Mouse (Mus musculus): ENCODE results near the gene Tmem131l. TPM values are rescaled to one million over a fixed set of nuclear protein-coding genes. Genes with fewer than 3 reads are reported as not detected.

Gene Tmem131l
- polyA plus RNA-seq, 1 experiment from 2014 or later, result 71.4 TPM

DNA sequence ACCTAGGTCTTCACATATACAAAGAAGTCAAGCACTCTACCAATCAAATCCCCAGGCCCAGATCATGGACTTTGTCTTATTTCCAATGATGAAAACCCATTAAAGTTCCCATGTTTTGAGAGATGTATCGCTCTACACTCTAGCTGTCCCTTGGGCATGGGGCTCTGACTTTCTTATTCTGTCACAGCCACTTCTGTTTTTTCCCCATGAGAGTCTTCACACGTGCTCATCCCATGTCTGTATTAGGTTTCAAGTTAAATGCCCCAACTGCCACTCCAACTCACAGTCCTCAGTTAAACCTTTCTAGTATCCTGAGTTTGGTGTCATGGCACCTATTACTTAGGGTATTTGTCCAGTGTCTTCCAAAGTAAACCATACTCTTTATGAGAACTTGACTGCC is 34.8 kb upstream of the Tmem131l start:
- Histone ChIP-seq H3K27ac (ENCODE audit: low read depth, low read length) (no peak overlapping the region), H3K4me2 (ENCODE audit: low read depth, low read length) (no peak overlapping the region), H3K27me3 (ENCODE audit: control insufficient read depth, insufficient read depth, low read length) (no peaks in the 10 kb centered on the region), H3K36me3 (ENCODE audit: control insufficient read depth, insufficient read depth, low read length) (no peaks in the 10 kb centered on the region), H3K9ac (replicated peaks; ENCODE audit: low read depth, low read length) (no peak overlapping the region), H3K4me1 (ENCODE audit: control insufficient read depth, insufficient read depth, low read length) (no peaks in the 10 kb centered on the region), H3K9me3 (ENCODE audit: control insufficient read depth, low read length) (no peaks in the 10 kb centered on the region), H3K4me3 (ENCODE audit: low read depth, low read length) (no peak overlapping the region)
- no peak for ATAC-seq (ENCODE audit: low read depth)
- WGBS, result 88% methylated on average over 2 of the region's 2 CpGs

DNA sequence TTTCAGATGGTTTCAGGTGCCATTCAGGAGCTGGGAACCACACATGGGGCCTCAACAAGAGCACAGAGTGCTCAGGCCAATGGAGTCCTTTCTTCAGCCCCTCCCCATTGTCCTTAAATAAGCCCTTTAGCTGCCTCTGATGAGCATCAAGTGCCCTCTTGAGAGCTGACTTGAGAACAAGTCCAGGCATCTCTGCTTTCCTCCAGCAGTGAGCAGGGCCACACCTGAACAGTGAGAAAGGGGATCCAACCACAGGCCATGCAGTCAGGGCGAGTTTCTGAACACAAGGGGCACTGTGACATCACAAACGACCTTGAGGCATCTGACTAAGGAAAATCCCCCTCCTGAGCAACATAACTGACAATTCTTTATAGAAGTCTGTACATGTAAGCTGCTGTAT is 31.7 kb upstream of the Tmem131l start:
- Histone ChIP-seq H3K27ac (ENCODE audit: low read depth, low read length) (no peak overlapping the region), H3K9me3 (ENCODE audit: control insufficient read depth, low read length) (no peaks in the 10 kb centered on the region), H3K4me1 (ENCODE audit: control insufficient read depth, insufficient read depth, low read length) (no peaks in the 10 kb centered on the region), H3K9ac (replicated peaks; ENCODE audit: low read depth, low read length) (no peak overlapping the region), H3K4me2 (ENCODE audit: low read depth, low read length) (no peak overlapping the region), H3K36me3 (ENCODE audit: control insufficient read depth, insufficient read depth, low read length) (no peaks in the 10 kb centered on the region), H3K27me3 (ENCODE audit: control insufficient read depth, insufficient read depth, low read length) (no peaks in the 10 kb centered on the region), H3K4me3 (ENCODE audit: low read depth, low read length) (no peak overlapping the region)
- WGBS, result 22% methylated on average over 2 of the region's 2 CpGs
- no peak for ATAC-seq (ENCODE audit: low read depth)

DNA sequence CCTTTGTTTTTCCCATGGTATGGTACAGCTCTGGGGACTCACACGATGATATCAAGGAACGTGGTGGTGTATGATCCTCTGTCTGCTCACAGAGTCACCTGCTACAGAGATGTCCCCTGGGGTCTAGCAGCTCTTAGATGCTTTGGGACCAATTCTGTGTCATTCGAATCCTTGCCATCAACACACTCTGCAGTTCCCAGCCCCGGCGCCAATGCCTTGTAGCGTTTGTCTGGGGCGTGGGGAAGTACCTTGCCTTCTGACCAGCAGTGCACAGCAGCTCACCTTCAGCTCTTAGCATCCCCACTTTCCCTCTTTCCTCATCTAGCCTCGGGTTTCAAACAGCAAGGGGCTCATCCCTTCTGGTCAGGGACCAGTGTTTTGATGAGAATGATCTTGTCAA is 30.8 kb upstream of the Tmem131l start:
- Histone ChIP-seq H3K4me2 (ENCODE audit: low read depth, low read length) (no peak overlapping the region), H3K27ac (ENCODE audit: low read depth, low read length) (no peak overlapping the region), H3K36me3 (ENCODE audit: control insufficient read depth, insufficient read depth, low read length) (no peaks in the 10 kb centered on the region), H3K4me3 (ENCODE audit: low read depth, low read length) (no peak overlapping the region), H3K9ac (replicated peaks; ENCODE audit: low read depth, low read length) (no peak overlapping the region), H3K4me1 (ENCODE audit: control insufficient read depth, insufficient read depth, low read length) (no peaks in the 10 kb centered on the region), H3K9me3 (ENCODE audit: control insufficient read depth, low read length) (no peaks in the 10 kb centered on the region), H3K27me3 (ENCODE audit: control insufficient read depth, insufficient read depth, low read length) (no peaks in the 10 kb centered on the region)
- 89% methylated on average over 8 of the region's 8 CpGs for WGBS
- ATAC-seq (ENCODE audit: low read depth), result no peak

DNA sequence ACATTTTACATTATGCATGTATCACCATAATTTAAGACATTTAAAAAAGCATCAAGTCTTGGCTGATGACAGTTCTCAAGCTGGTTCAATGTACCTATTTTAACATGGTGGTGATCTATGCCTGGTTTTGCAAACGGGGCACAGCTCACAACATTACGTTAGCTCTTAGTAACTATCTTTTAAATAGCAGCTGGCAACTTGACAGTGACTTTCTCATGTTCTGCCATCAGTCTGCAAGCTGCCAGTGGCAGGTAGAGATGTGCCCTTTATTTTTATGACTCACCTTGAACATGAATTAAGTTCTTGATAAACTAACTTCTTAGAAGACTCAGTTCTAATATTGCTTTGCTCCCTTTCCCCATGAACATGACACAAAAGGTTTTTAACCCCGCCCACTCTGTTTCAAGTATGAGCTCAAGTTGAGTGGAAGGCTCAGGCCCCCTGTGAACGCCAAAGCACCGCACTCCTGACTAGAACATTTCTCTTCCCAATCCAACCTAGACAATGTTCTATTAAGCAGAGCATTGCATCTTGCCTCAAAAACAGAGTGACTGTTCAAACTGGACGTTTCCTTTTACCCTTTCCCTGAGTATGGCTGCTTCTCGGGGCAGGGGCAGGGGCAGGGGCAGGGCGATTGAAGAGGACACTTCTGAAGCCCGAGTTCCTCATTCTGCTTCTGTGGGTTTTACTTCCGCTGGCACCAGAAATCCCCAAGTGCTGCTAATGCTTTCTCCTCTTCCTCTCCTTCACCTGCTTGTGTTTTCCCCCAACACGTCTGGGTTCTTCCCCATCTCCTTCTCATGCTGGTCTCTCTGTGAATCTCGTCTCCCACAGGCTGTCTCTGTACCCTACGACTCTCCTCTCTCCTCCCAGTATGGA is 29.1 kb upstream of the Tmem131l start:
- Histone ChIP-seq H3K36me3 (ENCODE audit: control insufficient read depth, insufficient read depth, low read length) (no peaks in the 10 kb centered on the region), H3K9ac (replicated peaks; ENCODE audit: low read depth, low read length) (no peak overlapping the region), H3K4me1 (ENCODE audit: control insufficient read depth, insufficient read depth, low read length) (no peaks in the 10 kb centered on the region), H3K4me3 (ENCODE audit: low read depth, low read length) (no peak overlapping the region), H3K27ac (ENCODE audit: low read depth, low read length) (no peak overlapping the region), H3K4me2 (ENCODE audit: low read depth, low read length) (no peak overlapping the region), H3K9me3 (ENCODE audit: control insufficient read depth, low read length) (no peaks in the 10 kb centered on the region), H3K27me3 (ENCODE audit: control insufficient read depth, insufficient read depth, low read length) (no peaks in the 10 kb centered on the region)
- 87% methylated on average over 13 of the region's 13 CpGs for WGBS
- ATAC-seq (ENCODE audit: low read depth), result no peak

DNA sequence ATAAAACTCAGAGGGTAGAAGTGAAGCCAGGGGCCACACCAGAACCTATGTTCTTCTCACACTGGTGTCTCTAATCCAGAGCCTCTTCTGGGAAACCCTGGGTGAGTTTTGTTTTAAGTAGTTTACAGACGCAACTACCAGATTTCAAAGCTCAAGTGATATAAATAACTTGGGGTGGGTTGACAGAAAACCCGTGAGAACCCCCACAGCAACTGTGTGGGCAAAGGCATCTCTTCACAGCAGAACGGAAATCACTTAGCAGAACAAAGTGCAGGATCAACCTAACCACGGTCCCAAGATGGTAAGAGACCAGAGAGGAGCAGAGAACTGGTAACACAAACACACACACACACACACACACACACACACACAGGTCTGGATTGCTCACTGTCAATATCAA is 25.9 kb upstream of the Tmem131l start:
- H3K36me3 ChIP-seq (ENCODE audit: control insufficient read depth, insufficient read depth, low read length), result no peaks in the 10 kb centered on the region
- no peak overlapping the region for H3K4me3 ChIP-seq (ENCODE audit: low read depth, low read length)
- WGBS, result 85% methylated on average over 4 of the region's 4 CpGs
- no peak for ATAC-seq (ENCODE audit: low read depth)
- no peak overlapping the region for H3K27ac ChIP-seq (ENCODE audit: low read depth, low read length)
- H3K4me2 ChIP-seq (ENCODE audit: low read depth, low read length), result no peak overlapping the region
- no peaks in the 10 kb centered on the region for H3K4me1 ChIP-seq (ENCODE audit: control insufficient read depth, insufficient read depth, low read length)
- H3K27me3 ChIP-seq (ENCODE audit: control insufficient read depth, insufficient read depth, low read length), result no peaks in the 10 kb centered on the region
- H3K9me3 ChIP-seq (ENCODE audit: control insufficient read depth, low read length), result no peaks in the 10 kb centered on the region
- no peak overlapping the region for H3K9ac ChIP-seq (replicated peaks; ENCODE audit: low read depth, low read length)

DNA sequence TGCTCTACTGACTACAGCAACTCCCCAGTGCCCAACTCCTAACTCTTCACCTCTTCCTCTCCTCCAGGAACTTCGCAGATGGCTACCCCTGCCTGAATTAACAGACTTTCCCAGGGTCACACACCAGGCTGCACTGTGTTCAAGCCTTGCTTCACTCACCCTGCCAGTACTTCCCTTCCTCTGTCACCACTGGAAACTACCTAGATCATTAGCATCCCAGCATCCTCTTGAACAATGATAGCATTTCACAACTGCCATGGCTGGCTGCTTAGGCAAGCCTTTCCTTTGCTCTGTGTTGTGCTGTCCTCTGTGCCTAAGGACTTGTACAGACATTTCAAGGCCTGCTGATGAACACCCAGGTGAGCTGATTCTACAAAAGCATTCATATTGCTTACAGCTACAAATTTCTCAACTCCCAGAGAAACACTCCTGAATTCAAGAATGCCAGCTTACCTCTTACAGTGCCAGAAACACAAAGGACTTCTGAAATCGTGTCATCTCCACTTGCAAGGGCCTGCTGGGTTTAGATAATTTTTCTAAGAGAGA is 23.5 kb upstream of the Tmem131l start:
- Histone ChIP-seq H3K27ac (ENCODE audit: low read depth, low read length) (no peak overlapping the region), H3K4me1 (ENCODE audit: control insufficient read depth, insufficient read depth, low read length) (no peaks in the 10 kb centered on the region), H3K9me3 (ENCODE audit: control insufficient read depth, low read length) (no peaks in the 10 kb centered on the region), H3K36me3 (ENCODE audit: control insufficient read depth, insufficient read depth, low read length) (no peaks in the 10 kb centered on the region), H3K4me3 (ENCODE audit: low read depth, low read length) (no peak overlapping the region), H3K4me2 (ENCODE audit: low read depth, low read length) (no peak overlapping the region), H3K9ac (replicated peaks; ENCODE audit: low read depth, low read length) (no peak overlapping the region), H3K27me3 (ENCODE audit: control insufficient read depth, insufficient read depth, low read length) (no peaks in the 10 kb centered on the region)
- no peak for ATAC-seq (ENCODE audit: low read depth)
- 88% methylated on average over 2 of the region's 2 CpGs for WGBS

DNA sequence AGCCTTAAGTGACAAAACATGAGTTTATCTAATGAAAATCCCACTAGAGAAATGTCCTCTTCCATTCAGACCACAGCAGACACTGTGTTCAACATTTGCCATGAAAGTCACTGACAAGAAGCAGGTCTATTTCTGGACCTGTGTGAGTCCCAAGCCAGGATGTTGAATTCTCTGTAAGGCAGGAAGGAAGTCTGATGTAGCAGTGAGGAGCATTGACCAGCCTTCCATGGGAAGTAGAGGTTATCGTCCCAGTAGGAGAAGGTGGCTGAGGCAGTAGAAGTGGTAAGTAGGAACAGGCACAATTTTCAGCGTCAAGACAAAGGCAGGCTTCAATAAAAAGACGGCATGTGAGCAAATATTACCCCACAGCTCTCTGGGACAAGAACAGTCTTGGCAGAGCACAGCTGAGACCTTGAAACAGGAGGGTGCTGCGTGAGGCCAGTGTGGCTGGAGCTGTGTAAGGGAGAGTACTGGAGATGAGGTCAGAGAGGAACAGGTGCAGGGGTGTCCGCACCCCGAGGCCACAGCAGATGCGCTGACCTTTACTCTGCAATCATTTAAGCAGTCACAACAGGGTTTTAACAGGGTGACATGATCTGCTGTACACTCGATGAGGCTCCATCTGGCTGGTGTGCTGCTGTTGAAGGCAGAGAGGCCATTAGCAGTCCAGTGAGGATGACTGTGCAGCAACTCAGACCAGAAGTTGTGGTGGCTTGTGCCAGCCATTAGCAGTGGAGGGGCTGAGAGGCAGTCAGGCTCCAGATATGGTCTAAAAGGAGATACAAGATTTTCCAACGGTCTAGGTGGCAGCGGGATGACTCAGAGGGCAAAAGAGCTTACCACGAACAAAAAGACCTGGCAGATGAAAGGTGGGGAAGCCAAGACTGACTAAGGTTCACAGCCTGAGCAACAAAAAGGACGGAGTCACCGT is 21.8 kb upstream of the Tmem131l start:
- H3K27ac ChIP-seq (ENCODE audit: low read depth, low read length), result no peak overlapping the region
- peak; percentile 21; the same call in 1 of the 2 replicates for ATAC-seq (ENCODE audit: low read depth)

DNA sequence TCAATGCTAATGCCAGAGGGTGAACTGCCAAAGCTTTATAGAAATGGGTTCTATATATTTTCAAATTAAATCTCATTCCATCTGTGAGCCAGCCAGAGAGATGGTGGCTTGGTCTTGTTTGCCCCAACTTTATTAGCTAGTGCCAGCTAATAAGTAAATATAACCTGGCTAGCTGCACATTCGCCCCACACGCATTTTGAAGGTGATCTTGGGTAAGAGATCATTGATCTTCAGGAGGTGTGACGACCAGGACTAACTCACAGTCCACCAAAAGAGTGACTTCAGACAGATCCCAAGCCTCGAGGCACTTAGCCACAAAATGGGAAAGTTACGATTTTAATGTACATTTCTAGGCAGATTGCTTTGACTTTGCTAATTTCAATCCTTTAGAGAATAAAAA is 21.0 kb upstream of the Tmem131l start:
- Histone ChIP-seq H3K4me2 (ENCODE audit: low read depth, low read length) (no peak overlapping the region), H3K27ac (ENCODE audit: low read depth, low read length) (no peak overlapping the region), H3K36me3 (ENCODE audit: control insufficient read depth, insufficient read depth, low read length) (no peaks in the 10 kb centered on the region), H3K27me3 (ENCODE audit: control insufficient read depth, insufficient read depth, low read length) (no peaks in the 10 kb centered on the region), H3K9ac (replicated peaks; ENCODE audit: low read depth, low read length) (no peak overlapping the region), H3K4me1 (ENCODE audit: control insufficient read depth, insufficient read depth, low read length) (no peaks in the 10 kb centered on the region), H3K4me3 (ENCODE audit: low read depth, low read length) (no peak overlapping the region), H3K9me3 (ENCODE audit: control insufficient read depth, low read length) (no peaks in the 10 kb centered on the region)
- ATAC-seq (ENCODE audit: low read depth), result no peak
- 89% methylated on average over 5 of the region's 5 CpGs for WGBS

More for the DNA sequence above, 21.8 kb upstream of the Tmem131l start:
- H3K4me1 ChIP-seq (ENCODE audit: control insufficient read depth, insufficient read depth, low read length), result no peaks in the 10 kb centered on the region
- no peaks in the 10 kb centered on the region for H3K9me3 ChIP-seq (ENCODE audit: control insufficient read depth, low read length)
- H3K27me3 ChIP-seq (ENCODE audit: control insufficient read depth, insufficient read depth, low read length), result no peaks in the 10 kb centered on the region
- 70% methylated on average over 13 of the region's 13 CpGs for WGBS
- no peak overlapping the region for H3K9ac ChIP-seq (replicated peaks; ENCODE audit: low read depth, low read length)
- H3K4me3 ChIP-seq (ENCODE audit: low read depth, low read length), result no peak overlapping the region
- no peak overlapping the region for H3K4me2 ChIP-seq (ENCODE audit: low read depth, low read length)
- no peaks in the 10 kb centered on the region for H3K36me3 ChIP-seq (ENCODE audit: control insufficient read depth, insufficient read depth, low read length)

DNA sequence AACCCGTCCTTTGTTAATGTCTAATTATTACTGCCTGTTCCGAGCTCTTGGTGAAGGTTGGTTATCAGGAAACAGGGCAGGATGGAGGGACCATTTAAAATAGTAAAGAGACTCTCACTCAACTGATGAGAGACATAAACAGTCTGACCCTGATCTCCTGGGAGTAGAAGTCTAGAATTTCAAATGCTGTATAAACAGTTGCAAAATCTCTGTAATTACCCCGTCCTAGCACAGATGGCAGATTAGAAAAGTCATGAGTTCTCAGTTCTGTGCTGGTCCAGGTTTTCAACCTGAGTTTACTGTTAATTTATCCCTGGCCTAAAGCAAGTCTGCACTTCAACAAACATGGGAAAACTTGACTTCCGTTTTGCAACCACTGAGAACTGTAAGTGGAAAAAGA is 20.2 kb upstream of the Tmem131l start:
- H3K4me1 ChIP-seq (ENCODE audit: control insufficient read depth, insufficient read depth, low read length), result no peaks in the 10 kb centered on the region
- H3K9me3 ChIP-seq (ENCODE audit: control insufficient read depth, low read length), result no peaks in the 10 kb centered on the region
- ATAC-seq (ENCODE audit: low read depth), result no peak
- H3K4me2 ChIP-seq (ENCODE audit: low read depth, low read length), result no peak overlapping the region
- H3K4me3 ChIP-seq (ENCODE audit: low read depth, low read length), result no peak overlapping the region
- no peaks in the 10 kb centered on the region for H3K36me3 ChIP-seq (ENCODE audit: control insufficient read depth, insufficient read depth, low read length)
- no peak overlapping the region for H3K27ac ChIP-seq (ENCODE audit: low read depth, low read length)
- no peaks in the 10 kb centered on the region for H3K27me3 ChIP-seq (ENCODE audit: control insufficient read depth, insufficient read depth, low read length)
- 56% methylated on average over 4 of the region's 4 CpGs for WGBS
- no peak overlapping the region for H3K9ac ChIP-seq (replicated peaks; ENCODE audit: low read depth, low read length)

Measured in neural tube, embryonic 14.5 days (tissue).